Mouse (Mus musculus) monocyte, adult 59 days (primary cell): ENCODE data around the gene Sumo1. TPM values are rescaled to one million over a fixed set of nuclear protein-coding genes. Genes with fewer than 3 reads are reported as not detected.

ENCODE experiments used
- total RNA-seq, 2 experiments: library from RNA; stranded (reverse); gene quantifications; one replicate each; pipeline ENCODE4 v1.2.4; 2023

Sumo1 gene
- 10 to 100 TPM; 73.1 to 88.4 TPM for total RNA-seq

DNA sequence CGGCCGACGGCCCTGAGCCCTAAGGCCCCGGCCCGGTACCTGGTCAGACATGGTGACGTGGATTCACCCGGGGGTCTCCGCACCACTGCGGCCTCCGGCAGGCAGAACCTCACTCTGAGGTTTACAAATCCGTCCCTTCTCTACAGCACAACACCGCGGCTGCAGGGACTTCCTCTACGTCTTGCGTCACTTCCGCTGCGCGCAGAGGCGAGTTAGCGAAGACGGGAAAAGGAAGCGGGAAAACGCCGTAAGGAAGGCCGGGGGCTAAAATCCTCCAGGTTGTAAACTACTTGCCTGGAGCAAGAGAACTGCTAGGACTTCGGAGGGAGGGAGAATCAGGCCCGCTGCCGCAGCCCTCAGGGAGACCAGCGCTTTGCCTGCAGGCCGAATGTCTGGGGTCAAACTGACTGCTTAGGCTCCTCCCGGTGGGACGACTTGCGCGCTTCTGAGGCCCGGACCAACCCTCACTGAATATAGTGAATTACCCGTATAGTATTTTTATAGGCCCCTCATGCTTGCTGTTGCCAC is at the start of gene Sumo1:
Sumo1 (minus strand) TSS at position 194 of the 528 bp plus-strand sequence.

DNA sequence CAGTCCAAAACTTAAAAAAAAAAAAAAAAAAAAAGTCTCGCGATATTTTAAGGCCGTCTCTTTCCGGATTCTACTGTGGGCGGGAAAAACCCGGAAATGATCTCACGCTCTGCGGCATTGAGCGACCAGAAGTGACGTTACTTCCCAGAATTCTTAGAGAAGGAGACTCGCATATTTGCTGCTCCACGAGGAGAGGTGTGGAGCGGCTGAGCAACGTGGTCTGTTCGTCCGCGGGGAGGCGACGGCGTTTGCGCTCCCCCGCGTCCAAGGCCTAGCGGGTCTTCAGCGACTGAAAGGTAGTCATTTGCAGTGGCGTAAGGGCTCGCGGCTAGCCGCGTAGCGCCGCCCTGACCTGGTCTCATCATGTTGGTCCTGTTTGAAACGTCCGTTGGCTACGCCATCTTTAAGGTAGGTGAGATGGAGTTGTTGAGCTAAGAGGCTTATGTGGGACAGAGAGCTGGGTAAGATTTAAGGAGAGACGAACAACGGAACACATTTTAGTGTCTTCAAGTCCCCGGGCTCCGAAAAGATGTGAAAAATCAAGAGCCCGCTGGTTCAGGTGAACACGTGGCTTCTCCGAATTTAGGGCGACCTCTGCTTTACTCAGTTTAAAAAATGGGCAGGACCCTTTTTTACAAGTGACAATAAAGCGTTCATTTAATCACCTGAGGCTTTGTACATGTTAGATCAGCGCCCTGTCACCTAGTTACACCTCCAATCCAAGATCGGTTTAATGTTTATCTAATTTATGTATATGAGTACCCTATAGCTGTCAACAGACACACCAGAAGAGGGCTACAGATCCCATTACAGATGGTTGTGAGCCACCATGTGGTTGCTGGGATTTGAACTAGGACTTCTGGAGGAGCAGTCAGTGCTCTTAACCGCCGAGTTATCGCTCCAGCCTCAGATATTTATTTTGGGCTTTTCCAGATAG is 14.5 kb upstream of the Sumo1 start, which contains the start of gene Nop58:
Nop58 (plus strand) TSS at position 153 of the 937 bp plus-strand sequence.

Other genes with a start within 250 kb of the Sumo1 start
- gene Fzd7, start 188.4 kb downstream of the Sumo1 start, total RNA-seq, result 10 to 100 TPM; 20.2 to 23.1 TPM
- 1 to 10 TPM; 1.1 TPM for gene Gm973, start 154.6 kb downstream of the Sumo1 start, total RNA-seq
- 10 to 100 TPM; 43.5 to 44.1 TPM for gene Nop58, start 14.1 kb upstream of the Sumo1 start, total RNA-seq
- 10 to 100 TPM; 49.8 to 50.2 TPM for gene Bmpr2, start 92.6 kb upstream of the Sumo1 start, total RNA-seq
- 10 to 100 TPM; 84.0 to 89.1 TPM for gene Fam117b, start 242.2 kb upstream of the Sumo1 start, total RNA-seq